Mouse (Mus musculus): ENCODE data around the gene Wnt3a. TPM values are rescaled to one million over a fixed set of nuclear protein-coding genes. Genes with fewer than 3 reads are reported as not detected.
A peak's percentile ranks its signal among the peaks of the same experiment; 100 is the strongest.
"Not testable (repeated sequence)": the region's sequence is repeated elsewhere in the genome, so short reads cannot be mapped to it uniquely, and the experiment has no call there.

The Wnt3a gene
- total RNA-seq, 1 experiment from 2014 or later, result not detected

GRCm38 (mm10) chr11:59226787-59227603 lies 63.6 kb downstream of the Wnt3a start:
- ATAC-seq (ENCODE audit: extremely low read depth, insufficient number of reproducible peaks, low FRiP score, poor library complexity, severe bottlenecking), result no peak

GRCm38 (mm10) chr11:59226251-59226650 lies 64.3 kb downstream of the Wnt3a start:
- no peak for ATAC-seq (ENCODE audit: extremely low read depth, insufficient number of reproducible peaks, low FRiP score, poor library complexity, severe bottlenecking)

GRCm38 (mm10) chr11:59225167-59225566 lies 65.4 kb downstream of the Wnt3a start:
- no peak for ATAC-seq (ENCODE audit: extremely low read depth, insufficient number of reproducible peaks, low FRiP score, poor library complexity, severe bottlenecking)

GRCm38 (mm10) chr11:59224470-59224869 lies 66.1 kb downstream of the Wnt3a start:
- ATAC-seq (ENCODE audit: extremely low read depth, insufficient number of reproducible peaks, low FRiP score, poor library complexity, severe bottlenecking), result no peak

- no peak for ATAC-seq (ENCODE audit: extremely low read depth, insufficient number of reproducible peaks, low FRiP score, poor library complexity, severe bottlenecking)
These were observed 66.5 kb downstream of the Wnt3a start for GRCm38 (mm10) chr11:59224025-59224424.

GRCm38 (mm10) chr11:59222306-59222705 lies 68.2 kb downstream of the Wnt3a start:
- no peak for ATAC-seq (ENCODE audit: extremely low read depth, insufficient number of reproducible peaks, low FRiP score, poor library complexity, severe bottlenecking)

GRCm38 (mm10) chr11:59221604-59222003 lies 68.9 kb downstream of the Wnt3a start:
- ATAC-seq (ENCODE audit: extremely low read depth, insufficient number of reproducible peaks, low FRiP score, poor library complexity, severe bottlenecking), result peak; percentile 39; the same call in 1 of the 2 replicates

GRCm38 (mm10) chr11:59219064-59219463 lies 71.5 kb downstream of the Wnt3a start:
- peak; percentile 28; the same call in 1 of the 2 replicates for ATAC-seq (ENCODE audit: extremely low read depth, insufficient number of reproducible peaks, low FRiP score, poor library complexity, severe bottlenecking)

GRCm38 (mm10) chr11:59218389-59218998 lies 72.1 kb downstream of the Wnt3a start:
- ATAC-seq (ENCODE audit: extremely low read depth, insufficient number of reproducible peaks, low FRiP score, poor library complexity, severe bottlenecking), result no peak

GRCm38 (mm10) chr11:59216955-59217354 lies 73.6 kb downstream of the Wnt3a start:
- ATAC-seq (ENCODE audit: extremely low read depth, insufficient number of reproducible peaks, low FRiP score, poor library complexity, severe bottlenecking), result no peak

- ATAC-seq (ENCODE audit: extremely low read depth, insufficient number of reproducible peaks, low FRiP score, poor library complexity, severe bottlenecking), result no peak
These were observed 77.6 kb downstream of the Wnt3a start for GRCm38 (mm10) chr11:59212892-59213494.

GRCm38 (mm10) chr11:59212320-59212719 lies 78.2 kb downstream of the Wnt3a start:
- peak; percentile 59 for ATAC-seq (ENCODE audit: extremely low read depth, insufficient number of reproducible peaks, low FRiP score, poor library complexity, severe bottlenecking)

GRCm38 (mm10) chr11:59211561-59211960 lies 79.0 kb downstream of the Wnt3a start:
- not testable (repeated sequence) for ATAC-seq (ENCODE audit: extremely low read depth, insufficient number of reproducible peaks, low FRiP score, poor library complexity, severe bottlenecking)

GRCm38 (mm10) chr11:59210020-59210419 lies 80.5 kb downstream of the Wnt3a start:
- ATAC-seq (ENCODE audit: extremely low read depth, insufficient number of reproducible peaks, low FRiP score, poor library complexity, severe bottlenecking), result no peak

GRCm38 (mm10) chr11:59209580-59209979 lies 81.0 kb downstream of the Wnt3a start:
- no peak for ATAC-seq (ENCODE audit: extremely low read depth, insufficient number of reproducible peaks, low FRiP score, poor library complexity, severe bottlenecking)

- peak; percentile 59 for ATAC-seq (ENCODE audit: extremely low read depth, insufficient number of reproducible peaks, low FRiP score, poor library complexity, severe bottlenecking)
These were observed 81.5 kb downstream of the Wnt3a start for GRCm38 (mm10) chr11:59209003-59209441.

- ATAC-seq (ENCODE audit: extremely low read depth, insufficient number of reproducible peaks, low FRiP score, poor library complexity, severe bottlenecking), result peak; percentile 57
These were observed 82.3 kb downstream of the Wnt3a start, which contains the start of gene 2310033P09Rik for GRCm38 (mm10) chr11:59208153-59208831. TSS of gene 2310033P09Rik (plus strand) at chr11:59208321.

- ATAC-seq (ENCODE audit: extremely low read depth, insufficient number of reproducible peaks, low FRiP score, poor library complexity, severe bottlenecking), result peak; percentile 91
These were observed 88.2 kb downstream of the Wnt3a start, which contains the start of gene Mrpl55 for GRCm38 (mm10) chr11:59202081-59202995. TSS of gene Mrpl55 (plus strand) at chr11:59202486.
